Mouse (Mus musculus): ENCODE data around the gene Rbms3.

The Rbms3 gene

DNA sequence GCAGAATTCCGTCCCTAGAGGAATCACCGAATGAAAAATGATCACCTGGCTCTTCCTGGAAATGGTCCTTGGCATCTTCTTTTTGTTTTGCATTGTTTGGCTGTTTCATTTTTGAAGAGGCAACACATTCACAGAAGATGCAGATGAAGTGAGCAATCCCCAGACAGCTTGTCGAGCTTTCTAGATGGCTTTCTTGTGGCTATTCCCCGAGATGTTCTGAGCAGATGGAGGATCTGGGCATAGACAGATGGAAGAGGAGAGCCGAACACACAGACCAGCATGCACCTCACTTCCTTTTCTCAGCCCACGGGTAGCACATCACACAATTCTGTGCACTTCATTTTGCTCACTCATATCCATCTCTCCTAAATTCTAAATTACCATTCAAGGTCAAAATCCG, 1063.0 kb downstream of the Rbms3 start:
- no peak for DNase-seq

DNA sequence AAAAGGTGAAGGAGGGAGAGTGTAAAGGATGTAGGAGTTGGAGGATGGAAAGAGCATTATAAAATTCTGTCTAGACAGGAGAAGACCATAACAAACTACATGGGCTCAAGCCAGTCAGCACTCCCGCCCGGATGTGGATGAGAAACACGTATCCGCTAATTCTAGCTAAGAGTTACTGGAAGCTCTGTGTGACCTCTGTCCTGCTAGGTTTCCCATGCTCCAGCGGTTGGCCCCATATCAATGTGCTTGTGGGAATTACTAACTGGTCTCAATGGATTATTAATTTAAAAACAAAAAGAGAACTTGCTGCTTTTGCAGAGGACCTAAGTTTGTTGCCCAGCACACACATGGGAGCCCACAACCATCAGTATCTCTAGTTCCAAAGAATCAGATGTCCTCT, 1071.9 kb downstream of the Rbms3 start:
- no peak for DNase-seq

DNA sequence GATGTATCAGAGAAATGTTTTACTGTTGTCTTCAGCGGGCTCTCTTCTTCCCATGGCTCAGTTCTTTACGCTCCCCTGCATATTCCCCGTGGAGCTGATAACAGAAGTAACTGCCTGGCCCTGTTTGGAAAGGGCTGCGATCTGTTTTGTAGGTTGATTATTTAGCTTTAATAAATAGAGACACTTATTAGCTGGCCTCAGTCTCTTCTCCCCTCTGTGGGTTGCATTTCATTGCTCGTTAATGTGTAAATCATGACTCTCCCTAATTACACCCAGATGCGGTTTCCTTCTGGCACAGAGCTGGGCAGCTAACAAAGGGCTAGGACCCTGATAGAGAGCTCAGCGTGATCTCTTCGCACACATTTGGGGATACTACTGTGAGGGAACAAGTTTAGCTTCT, 1073.1 kb downstream of the Rbms3 start:
- DNase-seq = no peak

DNA sequence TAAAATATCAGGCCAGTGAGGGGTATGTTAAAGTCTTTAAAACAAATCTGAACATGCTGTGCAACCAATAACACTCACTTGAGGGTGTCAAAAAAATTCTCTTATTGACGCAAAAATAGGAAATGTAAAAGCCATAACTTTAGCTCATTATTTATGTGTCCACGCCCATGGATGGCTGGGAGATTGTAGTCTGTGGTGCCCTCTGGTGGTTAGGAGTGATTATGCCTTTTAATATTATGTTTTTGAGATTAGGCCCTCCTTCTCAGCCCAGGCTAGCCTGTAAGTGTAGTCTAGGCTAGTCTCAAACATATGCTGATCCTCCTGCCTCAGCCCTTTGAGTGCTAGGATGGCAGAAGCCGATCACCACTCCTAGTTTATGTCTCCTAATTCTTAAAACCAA, 1076.5 kb downstream of the Rbms3 start:
- peak; percentile 58 for DNase-seq

DNA sequence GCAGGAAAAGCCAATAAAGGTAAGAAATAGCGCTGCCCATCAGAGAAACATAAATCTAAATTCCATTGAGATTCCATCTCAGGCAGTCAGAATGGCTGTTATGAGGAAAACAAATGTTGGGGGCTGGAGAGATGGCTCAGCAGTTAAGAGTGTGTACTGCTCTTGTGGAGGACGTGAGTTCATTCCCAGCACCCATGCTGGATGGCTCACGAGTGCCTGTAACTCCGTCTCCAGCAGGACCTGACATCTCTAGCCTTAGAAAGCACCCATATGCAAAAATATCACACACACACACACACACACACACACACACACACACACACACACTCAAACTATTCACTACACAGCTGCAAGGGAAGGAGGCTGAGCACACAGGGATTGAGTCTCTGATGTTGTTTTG, 1083.6 kb downstream of the Rbms3 start:
- DNase-seq = no peak

DNA sequence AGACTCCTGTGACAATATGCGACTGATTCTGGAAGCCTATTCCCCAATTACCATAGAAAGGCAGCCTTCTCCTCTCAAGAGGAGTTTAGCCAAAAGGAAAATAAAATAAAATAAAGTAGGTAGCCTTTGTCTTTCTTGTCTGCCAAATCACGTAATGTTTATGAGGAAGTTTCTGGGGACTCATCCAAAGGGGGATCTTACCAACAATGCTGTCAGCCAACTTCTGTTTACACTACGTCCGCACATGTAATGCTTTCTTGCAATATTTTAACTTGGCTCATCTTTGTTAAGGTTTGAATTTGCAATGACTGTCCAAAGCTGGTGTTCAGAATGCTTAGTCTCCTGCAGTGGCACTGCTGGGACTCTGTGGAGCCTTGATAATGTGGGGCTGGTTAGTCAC, 1086.9 kb downstream of the Rbms3 start:
- DNase-seq = peak; percentile 6

DNA sequence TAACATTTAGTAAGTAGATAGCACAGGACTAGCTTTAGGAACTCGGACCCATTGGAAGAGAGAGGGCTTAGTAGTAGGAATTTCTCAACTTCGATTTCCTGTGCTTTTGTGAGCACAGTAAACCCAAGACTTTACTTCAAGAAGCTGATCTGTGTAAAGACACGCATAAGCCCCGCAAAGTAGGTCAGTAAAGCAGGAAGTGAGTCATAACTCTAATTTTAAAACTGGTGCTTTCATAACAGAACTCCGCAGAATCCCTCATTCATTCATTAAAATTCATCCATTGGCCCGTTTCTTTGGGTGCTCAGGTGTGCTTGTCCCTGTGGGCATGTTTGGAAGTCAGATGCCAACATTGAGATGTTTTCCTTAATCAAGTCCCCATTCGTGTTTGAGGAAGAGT, 1087.7 kb downstream of the Rbms3 start:
- DNase-seq = no peak

DNA sequence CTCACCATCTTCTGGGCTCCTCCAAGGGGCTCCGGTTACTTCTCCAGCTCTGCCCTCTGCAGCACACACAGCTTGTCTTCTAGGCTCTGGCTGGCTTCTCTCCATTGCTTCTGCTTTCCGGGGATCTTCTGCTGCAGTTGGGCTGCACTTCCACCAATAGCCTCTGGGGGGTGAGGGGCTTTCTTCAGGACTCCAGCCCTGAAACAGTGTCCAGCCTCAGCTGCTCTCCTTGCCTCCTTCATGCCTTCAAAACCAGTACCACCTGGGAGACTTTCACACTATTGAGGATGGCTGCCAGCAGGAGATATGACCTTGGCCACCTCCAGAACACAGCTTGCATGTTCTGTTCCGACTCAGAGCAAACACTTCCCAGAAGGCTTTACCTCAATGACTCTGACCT, 1094.0 kb downstream of the Rbms3 start:
- no peak for DNase-seq

DNA sequence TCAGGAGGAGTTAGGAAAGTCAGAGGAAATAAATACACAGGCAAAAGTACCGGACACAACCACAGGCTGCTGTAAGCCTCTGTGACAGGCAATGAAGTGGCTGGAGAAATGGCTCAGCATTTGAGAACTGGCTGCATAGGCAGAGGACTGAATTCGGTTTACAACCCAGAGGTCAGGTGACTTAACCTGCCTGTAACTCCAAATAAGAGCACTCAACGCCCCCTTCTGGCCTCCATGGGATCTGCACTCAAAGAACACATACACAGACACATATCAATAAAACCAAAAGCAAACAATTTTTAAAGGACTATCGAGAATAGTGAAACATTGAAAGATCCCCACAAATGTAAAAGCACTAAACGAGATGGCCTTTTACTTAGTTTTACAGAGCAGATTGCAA, 1096.3 kb downstream of the Rbms3 start:
- DNase-seq = no peak

DNA sequence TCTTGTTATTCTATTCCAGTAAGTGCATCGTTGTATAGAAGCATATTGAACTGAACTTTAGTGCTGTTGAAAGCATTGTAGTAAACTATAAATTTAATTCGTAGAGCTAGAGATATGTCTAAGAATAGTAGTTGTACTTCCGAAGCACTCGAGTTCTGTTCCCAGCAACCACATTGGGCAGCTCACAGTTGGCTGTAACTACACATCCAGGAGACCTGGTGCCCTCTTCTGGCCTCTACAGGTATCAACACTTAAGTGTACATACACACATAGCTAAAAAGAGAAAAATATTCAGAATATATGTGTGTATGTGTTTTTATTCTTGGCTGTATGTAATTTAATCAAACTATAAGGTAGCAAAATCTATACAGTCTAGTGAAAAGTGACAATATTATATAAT, 1098.6 kb downstream of the Rbms3 start:
- DNase-seq = no peak

DNA sequence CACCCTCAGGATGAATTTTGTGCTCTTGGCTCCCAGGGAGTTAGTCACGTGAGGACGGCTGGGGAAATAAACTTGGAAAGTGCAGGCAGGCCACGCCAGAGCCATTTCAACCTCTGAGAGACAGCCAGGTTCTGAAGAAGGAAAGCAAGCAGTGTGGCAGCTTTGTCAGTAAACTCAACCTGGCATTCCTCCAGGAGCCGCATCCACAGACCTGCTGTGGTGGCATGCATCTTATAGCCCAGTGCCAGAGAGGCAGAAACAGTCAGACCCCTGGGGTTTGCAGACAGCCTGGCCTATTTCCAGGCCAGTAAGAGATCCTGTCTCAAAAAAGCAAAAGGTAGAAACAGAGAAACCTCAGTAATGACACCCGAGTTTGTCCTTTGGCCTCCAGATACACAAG, 1105.3 kb downstream of the Rbms3 start:
- DNase-seq = no peak
